Mouse (Mus musculus) cerebellum, adult 11 months (tissue): ENCODE results near the gene Etv2.

Experiments used
- DNase-seq: peaks from one replicate; pipeline ENCODE4 v3.0.0; 2022

The Etv2 gene

GRCm38 (mm10) chr7:30635752-30636151, at the start of gene Etv2:
Gene Etv2, minus strand, starts transcription at chr7:30635852.
- no peak for DNase-seq

- no peak for DNase-seq
Observed at GRCm38 (mm10) chr7:30683425-30683824, 47.8 kb upstream of the Etv2 start.

DNA sequence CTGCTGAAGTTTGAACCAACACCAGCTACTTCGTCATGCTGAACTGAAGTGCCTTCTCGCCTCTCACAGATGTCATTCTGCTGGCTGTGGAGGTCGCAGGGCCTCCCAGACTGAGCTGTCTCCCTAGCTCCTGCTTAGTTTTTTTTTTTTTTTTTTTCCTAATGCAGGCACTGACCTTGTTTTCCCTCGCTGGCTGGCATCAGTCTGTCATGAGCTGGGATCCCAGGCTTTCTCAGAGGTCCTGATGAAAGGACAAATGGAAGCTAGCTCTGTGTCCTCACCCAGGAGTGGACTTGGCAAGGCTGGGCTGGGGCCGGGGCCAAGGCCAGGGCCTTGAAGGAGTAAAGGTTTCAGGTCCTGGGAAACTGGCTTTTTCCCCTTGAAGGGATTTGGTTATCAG, 46.2 kb upstream of the Etv2 start:
- no peak for DNase-seq

DNA sequence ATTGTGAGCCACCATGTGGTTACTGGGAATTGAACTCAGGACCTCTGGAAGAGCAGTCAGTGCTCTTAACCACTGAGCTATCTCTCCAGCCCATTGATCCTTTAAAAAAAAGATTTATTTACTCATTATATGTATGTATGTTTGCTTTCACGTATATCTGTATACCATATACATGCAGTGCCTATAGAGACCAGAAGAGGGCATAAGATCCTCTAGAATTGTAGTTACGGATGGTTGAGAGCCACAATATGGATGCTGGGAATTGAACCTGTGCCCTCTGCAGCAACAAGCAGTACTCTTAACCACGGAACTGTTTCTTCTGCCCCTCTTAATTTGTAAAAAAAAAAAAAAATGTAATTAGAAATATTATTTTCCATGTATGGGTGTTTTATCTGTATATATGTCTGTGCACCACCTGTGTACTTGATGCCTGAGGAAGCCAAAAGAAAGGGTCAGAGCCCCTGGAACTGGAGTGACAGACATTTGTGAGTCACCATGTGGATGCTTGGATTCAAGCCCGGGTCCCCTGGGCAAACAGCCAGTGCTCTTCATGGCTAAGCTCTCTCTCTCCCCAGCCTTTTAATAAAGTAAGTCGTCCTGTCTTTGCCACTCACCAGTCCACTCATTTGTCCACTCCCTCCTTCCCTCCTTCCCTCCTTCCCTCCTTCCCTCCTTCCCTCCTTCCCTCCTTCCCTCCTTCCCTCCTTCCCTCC, 42.8 kb upstream of the Etv2 start:
- DNase-seq: no peak

DNA sequence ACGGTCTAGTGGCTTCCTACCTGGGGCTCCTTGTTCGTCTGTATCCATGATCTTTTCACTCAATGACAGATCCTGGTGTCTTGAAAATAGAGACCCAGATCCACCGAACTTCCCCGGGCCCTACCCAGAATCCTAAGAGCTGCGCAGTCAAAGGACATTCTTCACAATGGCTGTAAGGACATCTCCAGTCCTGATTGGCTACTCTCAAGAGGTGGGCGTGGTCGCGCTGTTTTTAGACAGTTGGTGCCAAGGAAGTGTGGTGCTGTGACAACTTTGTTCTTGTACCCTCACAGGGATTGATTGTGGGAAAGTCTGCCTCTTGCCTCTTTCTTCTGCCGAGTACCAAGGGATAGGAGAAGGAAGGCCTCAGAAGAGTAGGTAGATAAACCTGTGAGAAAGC, 35.8 kb upstream of the Etv2 start, which contains the start of gene Pmis2:
Pmis2 (minus strand) TSS at position 126 of the 400 bp plus-strand sequence.
- no peak for DNase-seq

DNA sequence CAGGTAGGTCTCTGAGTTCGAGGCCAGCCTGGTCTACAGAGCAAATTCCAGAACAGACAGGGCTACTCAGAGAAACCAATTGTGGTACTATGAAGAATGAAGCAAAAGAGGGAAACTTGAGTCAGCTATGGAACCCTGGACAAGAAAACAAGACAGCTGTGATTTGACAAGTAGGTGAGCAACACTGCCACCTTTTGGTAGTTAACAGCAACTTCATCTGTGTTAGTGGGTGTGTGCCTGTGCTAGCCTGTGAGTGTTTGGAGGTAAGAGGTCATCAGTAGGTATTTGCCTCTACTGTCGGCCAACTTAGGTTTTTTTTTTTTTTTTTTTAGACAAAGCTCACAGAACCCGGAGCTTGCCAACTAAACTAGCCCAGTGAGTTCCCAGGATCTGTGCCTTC, 33.6 kb upstream of the Etv2 start:
- DNase-seq: no peak

DNA sequence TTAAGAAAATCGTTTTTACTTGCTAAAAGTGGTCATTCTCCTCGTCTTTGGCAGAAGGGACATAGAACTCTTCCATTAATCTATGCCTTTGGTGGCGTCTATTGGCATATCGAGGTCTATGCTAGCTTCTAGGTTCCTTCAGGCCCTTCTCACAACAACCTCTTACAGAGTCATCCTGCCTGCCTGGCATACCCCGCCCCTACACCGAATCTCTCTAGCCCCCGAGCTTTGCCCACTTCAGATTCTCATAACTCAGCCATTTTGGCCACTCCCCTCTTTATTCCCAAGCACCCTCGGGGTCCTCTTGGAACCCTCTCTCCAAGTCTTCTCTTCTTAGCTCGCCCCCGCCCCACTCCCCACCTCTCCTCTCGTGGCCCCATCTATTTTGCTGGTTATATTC, 29.7 kb upstream of the Etv2 start:
- DNase-seq: peak; percentile 20

GRCm38 (mm10) chr7:30664529-30665200, 29.0 kb upstream of the Etv2 start, which contains the start of gene Haus5:
Gene Haus5, minus strand, starts transcription at chr7:30664994.
- DNase-seq: peak; percentile 85

- DNase-seq: peak; percentile 97
Observed at GRCm38 (mm10) chr7:30649591-30650540, 14.2 kb upstream of the Etv2 start, which contains the start of gene Rbm42. Gene Rbm42, minus strand, starts transcription at chr7:30650317.

DNA sequence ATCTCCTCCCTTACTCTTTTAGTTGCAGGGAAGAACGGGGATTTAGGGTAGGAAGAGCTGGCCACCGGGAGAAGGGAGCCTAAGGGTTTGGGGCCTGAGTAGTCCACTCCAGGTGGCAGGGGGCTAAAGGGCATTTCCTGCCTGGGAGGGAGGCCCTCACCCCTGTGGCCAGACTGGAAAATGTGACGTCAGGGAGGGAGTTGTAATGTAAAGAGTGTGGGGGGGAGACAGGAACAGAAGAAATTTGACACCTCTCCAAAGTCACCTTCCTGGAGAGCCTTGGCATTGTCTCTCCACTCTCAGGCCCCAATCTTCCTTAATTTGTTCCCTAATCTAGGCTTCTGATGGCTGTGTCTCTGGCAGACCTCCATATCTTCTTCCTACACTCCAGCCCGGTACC, 3.4 kb upstream of the Etv2 start:
- no peak for DNase-seq

GRCm38 (mm10) chr7:30636395-30636794, 743 bp upstream of the Etv2 start:
- no peak for DNase-seq

DNA sequence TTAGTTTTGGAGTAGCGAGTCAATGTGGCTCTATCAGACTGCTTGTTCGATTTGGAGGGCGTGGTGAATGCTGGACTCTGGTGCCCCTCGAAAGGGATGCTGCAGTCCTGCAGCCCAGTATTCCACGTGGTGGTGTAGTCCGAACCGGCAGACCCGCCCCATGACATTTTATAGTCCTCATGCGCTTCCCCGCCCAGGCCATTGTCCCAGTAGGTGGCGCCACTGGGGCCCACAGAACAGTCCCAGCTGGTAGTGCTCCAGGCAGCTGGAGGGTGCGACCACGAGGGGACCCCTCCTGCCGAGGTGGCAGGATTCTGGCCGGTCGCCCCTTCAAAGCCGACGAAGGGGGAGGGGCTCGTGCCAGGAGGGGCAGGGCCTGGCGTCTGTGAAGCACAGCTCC, 1.0 kb downstream of the Etv2 start:
- DNase-seq: no peak

- DNase-seq: no peak
Observed at GRCm38 (mm10) chr7:30633762-30634412, 1.8 kb downstream of the Etv2 start.

- no peak for DNase-seq
Observed at GRCm38 (mm10) chr7:30629013-30629412, 6.6 kb downstream of the Etv2 start.

DNA sequence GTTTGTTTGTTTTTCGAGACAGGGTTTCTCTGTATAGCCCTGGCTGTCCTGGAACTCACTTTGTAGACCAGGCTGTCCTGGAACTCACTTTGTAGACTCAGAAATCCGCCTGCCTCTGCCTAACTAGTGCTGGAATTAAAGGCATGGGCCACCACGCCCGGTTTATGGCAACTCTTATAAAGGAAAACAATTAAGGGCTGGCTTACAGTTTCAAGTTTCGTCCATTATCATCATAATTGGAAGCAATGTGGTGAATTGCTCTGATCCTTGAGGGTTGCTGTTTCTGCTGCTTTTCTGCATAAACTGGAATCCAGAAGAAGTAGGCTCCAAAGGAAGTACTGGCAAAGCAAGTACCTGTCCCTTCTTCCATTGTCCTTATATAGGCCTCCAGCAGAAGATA, 9.0 kb downstream of the Etv2 start:
- DNase-seq: no peak

- peak; percentile 81 for DNase-seq
Observed at GRCm38 (mm10) chr7:30625530-30626384, 9.9 kb downstream of the Etv2 start, which contains the start of gene Cox6b1. Gene Cox6b1, minus strand, starts transcription at chr7:30626151.

DNA sequence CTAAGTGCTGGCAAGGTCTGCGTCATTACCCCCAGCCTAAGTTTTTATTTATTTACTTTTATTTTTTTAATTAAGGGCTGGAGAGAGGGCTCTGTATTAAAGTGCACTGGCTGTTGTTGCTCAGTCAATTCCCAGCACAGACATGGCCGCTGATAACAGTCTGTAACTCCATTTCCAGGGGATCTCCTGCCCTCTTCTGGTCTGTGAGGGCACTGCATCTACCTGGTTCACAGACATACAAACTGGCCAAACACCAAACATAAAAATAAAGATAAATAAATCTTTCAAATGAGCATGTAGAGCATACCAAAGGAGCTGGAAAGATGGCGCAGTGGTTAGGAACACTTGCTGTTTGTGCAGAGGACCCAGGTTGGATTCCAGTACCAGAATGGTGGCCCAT, 16.4 kb downstream of the Etv2 start:
- no peak for DNase-seq

GRCm38 (mm10) chr7:30618658-30619057, 17.0 kb downstream of the Etv2 start:
- no peak for DNase-seq

DNA sequence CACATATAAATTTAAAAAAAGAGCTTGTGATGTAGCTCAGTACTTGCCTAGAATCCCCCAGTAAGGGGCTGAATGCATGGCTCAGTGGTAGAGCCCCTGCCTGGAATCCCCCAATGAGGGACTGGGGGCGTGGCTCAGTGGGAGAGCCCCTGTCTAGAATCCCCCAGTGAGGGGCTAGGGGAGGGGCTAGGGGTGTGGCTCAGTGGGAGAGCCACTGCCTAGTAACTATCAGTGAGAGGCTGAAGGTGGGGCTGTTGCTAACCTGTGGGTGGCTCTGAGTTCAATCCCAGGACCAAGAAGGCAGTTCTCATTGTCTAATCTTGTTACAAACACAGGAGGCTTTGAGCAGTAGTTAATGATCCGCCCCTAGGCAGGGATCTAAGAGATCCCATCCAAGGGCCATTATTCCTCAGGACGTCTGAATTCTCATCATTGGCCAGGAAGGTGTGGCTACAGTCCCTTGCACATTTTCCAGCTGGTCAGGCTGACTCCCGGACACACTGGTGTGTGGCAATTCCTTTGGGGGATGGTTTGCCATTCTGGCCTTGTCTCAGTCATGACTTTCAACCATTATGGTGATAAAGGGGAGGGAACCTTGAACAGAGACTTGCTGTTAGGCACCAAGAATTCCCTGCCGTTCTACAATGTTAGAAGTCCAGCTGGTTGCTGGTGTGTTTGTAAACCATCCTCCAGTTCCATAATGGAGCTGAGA, 20.4 kb downstream of the Etv2 start:
- DNase-seq: no peak

DNA sequence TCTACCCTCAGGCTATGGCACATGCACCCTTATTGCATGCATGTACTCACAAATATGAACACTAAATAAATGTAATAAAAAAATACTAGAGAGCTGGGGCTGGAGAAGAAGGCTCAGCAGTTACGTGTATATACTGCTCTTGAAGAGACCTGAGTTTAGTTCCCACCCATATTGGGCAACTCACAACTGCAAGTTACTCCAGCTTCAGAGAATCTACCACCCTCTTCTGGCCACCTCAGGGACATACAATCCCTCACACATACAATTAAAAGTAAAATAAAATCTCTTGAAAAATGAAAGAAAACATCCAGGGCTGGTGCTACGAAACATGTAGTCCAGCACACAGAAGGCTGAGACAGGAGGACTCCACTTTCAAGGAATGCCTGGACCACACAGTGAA, 21.2 kb downstream of the Etv2 start:
- no peak for DNase-seq

DNA sequence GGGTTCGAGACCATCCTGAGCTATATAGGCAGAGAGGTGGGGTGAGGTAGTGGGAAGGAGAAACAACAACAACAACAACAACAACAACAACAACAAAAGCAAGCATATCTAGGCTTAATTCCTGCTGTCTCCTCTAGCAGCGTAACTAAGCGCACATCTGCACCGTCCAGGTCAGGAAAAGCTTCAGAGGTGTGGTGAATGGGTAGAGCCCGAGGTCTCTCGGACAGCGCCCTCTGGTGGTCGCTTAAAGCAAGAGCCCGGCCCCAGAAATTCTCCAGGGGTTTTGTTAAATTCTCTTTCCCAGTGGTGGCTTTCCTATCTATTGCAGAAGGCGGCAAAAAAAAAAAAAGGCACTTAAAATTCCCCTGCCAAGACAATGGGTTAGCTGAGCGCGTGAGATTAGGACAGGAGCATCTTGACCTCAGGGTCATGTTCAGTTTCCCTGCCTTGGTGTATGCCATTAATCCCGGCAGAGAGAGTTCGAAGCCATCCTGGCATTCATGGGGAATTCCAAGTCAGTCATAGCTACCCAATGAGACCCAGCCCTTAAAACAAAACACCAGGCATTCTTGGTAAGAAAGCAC, 22.0 kb downstream of the Etv2 start:
- peak; percentile 45 for DNase-seq
